Mouse (Mus musculus) kidney, adult 2 months (tissue): ENCODE data around the gene Ntn5.

ENCODE experiments used
- CTCF ChIP-seq: fragments of 200-500 bp; conservative IDR thresholded peaks from 2 replicates; pipeline ENCODE4 v1.5.1; 2011; ENCODE audit warnings: low read depth, mild to moderate bottlenecking, control low read depth, low read length, moderate library complexity, mixed read lengths; ENCODE audit not compliant: insufficient read depth, insufficient read length
- POLR2A ChIP-seq: fragments of 200-500 bp; IDR thresholded peaks from one replicate; pipeline ENCODE4 v1.6.1; 2011; ENCODE audit warnings: low read depth, low read length, control low read depth

DNA sequence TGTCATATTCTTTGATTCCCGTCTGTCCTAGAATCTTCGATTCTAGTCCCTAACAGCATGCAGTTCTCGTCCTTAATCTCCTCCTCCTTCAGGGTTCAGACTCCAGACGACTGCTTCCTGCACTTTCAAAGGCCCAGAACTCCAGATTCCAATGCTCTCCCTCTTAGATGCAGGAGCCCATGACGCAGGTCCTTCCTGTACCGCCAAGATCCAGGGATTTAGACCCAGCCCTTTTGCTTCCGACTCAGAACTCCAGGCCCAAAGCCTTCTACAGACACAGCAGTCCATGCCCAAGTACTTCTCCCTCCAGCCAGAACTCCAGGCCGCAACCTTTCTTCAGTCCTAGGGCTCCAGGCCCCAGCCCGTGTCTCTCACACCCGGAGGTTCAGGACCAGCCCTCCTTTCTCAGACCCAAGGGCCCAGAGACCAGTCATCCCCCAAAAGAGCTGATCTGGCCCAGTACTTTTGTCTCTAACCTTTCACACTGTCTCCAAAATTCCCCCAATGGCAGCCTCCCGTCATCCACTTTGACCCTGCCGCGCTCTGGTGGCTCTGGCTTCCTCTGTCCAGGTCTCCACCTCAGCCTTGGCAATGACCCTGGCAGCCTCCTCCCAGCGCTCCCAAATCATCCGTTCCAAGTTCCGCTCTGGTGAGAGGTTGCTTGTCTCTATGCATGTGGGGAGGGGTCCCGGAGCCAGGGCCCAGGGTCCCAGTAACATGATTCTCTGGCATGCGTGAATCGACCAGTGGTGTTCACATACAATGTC is 43.4 kb upstream of the Ntn5 start:
- no peak for TF ChIP-seq CTCF
- TF ChIP-seq POLR2A: no peak
